In genomic region chr12:113168031-113168536, GRCm38 (mm10) we compare ENCODE assay signal across 13 mouse cellular contexts. TPM values are rescaled to one million over a fixed set of nuclear protein-coding genes. Genes with fewer than 3 reads are reported as not detected.
DNase-seq lines count a peak whose midpoint lies in the region; ATAC-seq and TF ChIP-seq lines count a peak whose summit lies in the region.
"Had no signal": no experiment of that assay in that cellular context is flagged by ENCODE, and none has a peak within 500 bp of the region (broad histone marks: within the 10 kb centered on the region; RNA-seq: fewer than 3 reads in every experiment).

No protein-coding gene starts in this region.

- H3K27ac ChIP-seq in liver, embryonic 14.5 days = no peak overlapping the region
- H3K27ac ChIP-seq in spleen, adult 2 months (ENCODE audit: insufficient read depth, low read length) = peak overlapping the region; percentile 82
- no peak overlapping the region for H3K27ac ChIP-seq in midbrain, embryonic 13.5 days
- H3K27ac ChIP-seq: limb, embryonic 13.5 days; midbrain, embryonic 15.5 days; stomach, embryonic 15.5 days had no signal

- H3K4me2 ChIP-seq in liver, embryonic 14.5 days (ENCODE audit: low read depth) = no peak overlapping the region
- no peak overlapping the region for H3K4me2 ChIP-seq in midbrain, embryonic 13.5 days (replicated peaks)
- H3K4me2 ChIP-seq: heart, embryonic 12.5 days; limb, embryonic 13.5 days; midbrain, embryonic 15.5 days; stomach, embryonic 15.5 days had no signal

- no peak; the same call in 1 of the 2 replicates for TF ChIP-seq POLR2A in spleen, adult 2 months (IDR thresholded peaks at IDR 0.05; ENCODE audit: low read depth, low read length)

- H3K36me3 ChIP-seq in liver, embryonic 14.5 days (replicated peaks; ENCODE audit: control insufficient read depth, insufficient read depth, low read depth) = peaks cover 2% of the 10 kb centered on the region; the same call in 1 of the 2 replicates
- H3K36me3 ChIP-seq in spleen, adult 2 months (ENCODE audit: control insufficient read depth, insufficient read depth, low read length) = peaks cover under 1% of the 10 kb centered on the region; the same call in 1 of the 2 replicates
- peaks cover 11% of the 10 kb centered on the region for H3K36me3 ChIP-seq in midbrain, embryonic 13.5 days
- H3K36me3 ChIP-seq: midbrain, embryonic 15.5 days had no signal

- no peak for TF ChIP-seq EP300 in liver, embryonic 14.5 days (IDR thresholded peaks at IDR 0.05; ENCODE audit: low read depth)

- no peak overlapping the region for H3K9ac ChIP-seq in liver, embryonic 14.5 days (replicated peaks)
- no peak overlapping the region for H3K9ac ChIP-seq in midbrain, embryonic 13.5 days (replicated peaks)
- H3K9ac ChIP-seq: heart, embryonic 12.5 days; limb, embryonic 13.5 days; midbrain, embryonic 15.5 days; stomach, embryonic 15.5 days had no signal

- TF ChIP-seq CTCF in liver, embryonic 14.5 days (IDR thresholded peaks at IDR 0.05; ENCODE audit: low read depth) = no peak
- TF ChIP-seq CTCF in spleen, adult 2 months (IDR thresholded peaks at IDR 0.05; ENCODE audit: extremely low read depth, insufficient read depth, insufficient read length, insufficient replicate concordance) = no peak

- H3K27me3 ChIP-seq in liver, embryonic 14.5 days (ENCODE audit: control insufficient read depth, insufficient read depth, low read length) = no peaks in the 10 kb centered on the region
- H3K27me3 ChIP-seq in spleen, adult 2 months (ENCODE audit: control insufficient read depth, insufficient read depth, low read length) = no peaks in the 10 kb centered on the region
- H3K27me3 ChIP-seq in midbrain, embryonic 13.5 days = no peaks in the 10 kb centered on the region
- H3K27me3 ChIP-seq: heart, embryonic 12.5 days; limb, embryonic 13.5 days; midbrain, embryonic 15.5 days; stomach, embryonic 15.5 days had no signal

- no peaks in the 10 kb centered on the region for H3K9me3 ChIP-seq in liver, embryonic 14.5 days (ENCODE audit: control insufficient read depth, low read length)
- no peaks in the 10 kb centered on the region for H3K9me3 ChIP-seq in midbrain, embryonic 13.5 days
- H3K9me3 ChIP-seq: heart, embryonic 12.5 days; limb, embryonic 13.5 days; midbrain, embryonic 15.5 days; stomach, embryonic 15.5 days had no signal

- 14% methylated on average over 9 of the region's 9 CpGs for WGBS in liver, embryonic 14.5 days (ENCODE audit: insufficient replicate concordance)
- 6% methylated on average over 9 of the region's 9 CpGs for WGBS in spleen, adult 2 months
- WGBS in midbrain, embryonic 13.5 days = 89% methylated on average over 9 of the region's 9 CpGs

- peak; percentile 82 for DNase-seq in A20 (ENCODE audit: low read depth, low spot score)
- DNase-seq in liver, embryonic 14.5 days (ENCODE audit: low read depth in 3 of 3, low spot score in 3 of 3) = no peak
- DNase-seq in spleen, adult 2 months (ENCODE audit: low read depth in 1 of 2, low spot score in 2 of 2) = peak; percentile 69 to 79
- no peak for DNase-seq in cerebellum, adult 9-10 months
- no peak for DNase-seq in kidney, postnatal 14 days
- DNase-seq: cerebellum, postnatal 10 days; kidney, adult 11 months had no signal

- no peak overlapping the region for H3K4me3 ChIP-seq in liver, embryonic 14.5 days (ENCODE audit: insufficient read depth in 1 of 2, low read depth in 2 of 2, low read length in 2 of 2)
- H3K4me3 ChIP-seq in spleen, adult 2 months (ENCODE audit: extremely low read depth, insufficient read depth, insufficient read length) = no peak overlapping the region
- no peak overlapping the region for H3K4me3 ChIP-seq in midbrain, embryonic 13.5 days (replicated peaks)
- H3K4me3 ChIP-seq: heart, embryonic 12.5 days; limb, embryonic 13.5 days; midbrain, embryonic 15.5 days; stomach, embryonic 15.5 days had no signal

- peak; percentile 92 for ATAC-seq in CD4-positive, CD25-positive, alpha-beta regulatory T cell, adult 4 months
- peak; percentile 47; the same call in 1 of the 2 replicates for ATAC-seq in liver, embryonic 14.5 days (ENCODE audit: insufficient read depth)
- ATAC-seq in midbrain, embryonic 13.5 days = no peak
- ATAC-seq: midbrain, embryonic 15.5 days had no signal

- H3K4me1 ChIP-seq in liver, embryonic 14.5 days (replicated peaks; ENCODE audit: control insufficient read depth in 2 of 2, insufficient read depth in 2 of 2, low read length in 1 of 2) = peaks cover 0 to 2% of the 10 kb centered on the region in 2 experiments; a peak in 2 of 4 replicates
- peaks cover 11% of the 10 kb centered on the region; the same call in 1 of the 2 replicates for H3K4me1 ChIP-seq in spleen, adult 2 months (ENCODE audit: control insufficient read depth, insufficient read depth, insufficient read length)
- H3K4me1 ChIP-seq in midbrain, embryonic 13.5 days (replicated peaks) = no peaks in the 10 kb centered on the region
- H3K4me1 ChIP-seq: limb, embryonic 13.5 days; midbrain, embryonic 15.5 days; stomach, embryonic 15.5 days had no signal

RNA-seq across cellular contexts. Expression of gene Tedc1, which starts 11.9 kb away (rescaled TPM):
- polyA plus RNA-seq in CD4-positive, CD25-positive, alpha-beta regulatory T cell, adult 4 months (2017; shearing (Covaris generic)) = 1 to 10 TPM; 1.5 to 3.3 TPM
- polyA plus RNA-seq in liver, embryonic 14.5 days (2012; rRNA removed) = 8.2 and 12.0 TPM in 2 replicates
- polyA plus RNA-seq in liver, embryonic 14.5 days (2014; fragmentation: Nextera tagmentation; extraction: Ambion mirVana) = 6.4 and 6.8 TPM in 2 replicates
- polyA plus RNA-seq in spleen, adult 2 months (2012; rRNA removed) = 16.8 and 23.2 TPM in 2 replicates
- 21.3 and 21.6 TPM in 2 replicates for polyA plus RNA-seq in midbrain, embryonic 13.5 days (2015; fragmentation: Nextera tagmentation; extraction: Ambion mirVana)

RNA-seq across cellular contexts. Expression of gene Tmem121, which starts 17.6 kb away (rescaled TPM):
- polyA plus RNA-seq in CD4-positive, CD25-positive, alpha-beta regulatory T cell, adult 4 months (2017; shearing (Covaris generic)) = not detected
- 0.29 and 0.54 TPM in 2 replicates for polyA plus RNA-seq in liver, embryonic 14.5 days (2012; rRNA removed)
- 0.11 TPM in 1 of 2 replicates, not detected in the other for polyA plus RNA-seq in liver, embryonic 14.5 days (2014; fragmentation: Nextera tagmentation; extraction: Ambion mirVana)
- 1.7 and 2.1 TPM in 2 replicates for polyA plus RNA-seq in spleen, adult 2 months (2012; rRNA removed)
- 24.7 and 30.2 TPM in 2 replicates for polyA plus RNA-seq in midbrain, embryonic 13.5 days (2015; fragmentation: Nextera tagmentation; extraction: Ambion mirVana)

RNA-seq across cellular contexts. Expression of gene Crip1, which starts 22.0 kb away (rescaled TPM):
- polyA plus RNA-seq in CD4-positive, CD25-positive, alpha-beta regulatory T cell, adult 4 months (2017; shearing (Covaris generic)) = 1,000 to 10,000 TPM in 1 of 2 experiments, 100 to 1,000 TPM in 1; 784 to 1,045 TPM
- polyA plus RNA-seq in liver, embryonic 14.5 days (2012; rRNA removed) = 41.5 and 87.7 TPM in 2 replicates
- 100.0 and 101 TPM in 2 replicates for polyA plus RNA-seq in liver, embryonic 14.5 days (2014; fragmentation: Nextera tagmentation; extraction: Ambion mirVana)
- polyA plus RNA-seq in spleen, adult 2 months (2012; rRNA removed) = 414 and 544 TPM in 2 replicates
- polyA plus RNA-seq in midbrain, embryonic 13.5 days (2015; fragmentation: Nextera tagmentation; extraction: Ambion mirVana) = 31.0 and 35.1 TPM in 2 replicates

RNA-seq across cellular contexts. Expression of gene Crip2, which starts 28.0 kb away (rescaled TPM):
- 1 to 10 TPM; 5.7 to 6.9 TPM for polyA plus RNA-seq in CD4-positive, CD25-positive, alpha-beta regulatory T cell, adult 4 months (2017; shearing (Covaris generic))
- 29.3 and 37.4 TPM in 2 replicates for polyA plus RNA-seq in liver, embryonic 14.5 days (2012; rRNA removed)
- polyA plus RNA-seq in liver, embryonic 14.5 days (2014; fragmentation: Nextera tagmentation; extraction: Ambion mirVana) = 35.0 and 38.1 TPM in 2 replicates
- 137 and 141 TPM in 2 replicates for polyA plus RNA-seq in spleen, adult 2 months (2012; rRNA removed)
- polyA plus RNA-seq in midbrain, embryonic 13.5 days (2015; fragmentation: Nextera tagmentation; extraction: Ambion mirVana) = 360 TPM in 2 replicates

Comparison
In these comparisons a context has a peak if more than half of its experiments do, and no peak if none do; other contexts are left out.
1. DNase-seq: peak in A20 (single experiment) and spleen, adult 2 months (2 of 2); none in liver, embryonic 14.5 days (0 of 3), cerebellum, adult 9-10 months (single experiment) and kidney, postnatal 14 days (single experiment).